Mouse (Mus musculus) small intestine, adult 2 months (tissue): Measurements from ENCODE around the gene Kif24. TPM values are rescaled to one million over a fixed set of nuclear protein-coding genes. Genes with fewer than 3 reads are reported as not detected.
A peak's percentile ranks its signal among the peaks of the same experiment; 100 is the strongest.

Source experiments
- H3K27ac ChIP-seq: fragments of 200-500 bp; 2 replicates; pipeline ENCODE4 v1.5.1; 2012; ENCODE audit warnings: low read depth, low read length, control low read depth, inconsistent platforms; ENCODE audit not compliant: insufficient read depth
- H3K27me3 ChIP-seq: fragments of 200-500 bp; 2 replicates; pipeline ENCODE4 v1.6.1; 2012; ENCODE audit warnings: mild to moderate bottlenecking, moderate library complexity, low read length, inconsistent platforms; ENCODE audit not compliant: control insufficient read depth, insufficient read depth
- H3K36me3 ChIP-seq: fragments of 200-500 bp; 2 replicates; pipeline ENCODE4 v1.6.1; 2012; ENCODE audit warnings: mild to moderate bottlenecking, low read length, control low read depth, inconsistent platforms; ENCODE audit not compliant: control insufficient read depth, insufficient read depth
- H3K4me1 ChIP-seq: fragments of 200-500 bp; 2 replicates; pipeline ENCODE4 v1.6.1; 2012; ENCODE audit warnings: low read length, inconsistent platforms, mixed read lengths; ENCODE audit not compliant: control insufficient read depth, insufficient read depth, insufficient read length
- H3K4me3 ChIP-seq: fragments of 200-500 bp; 2 replicates; pipeline ENCODE4 v1.5.1; 2012; ENCODE audit warnings: low read depth, mild to moderate bottlenecking, control low read depth, inconsistent platforms, low read length, moderate library complexity
- CTCF ChIP-seq: fragments of 200-500 bp; IDR thresholded peaks from 2 replicates; pipeline ENCODE4 v1.5.1; 2012; ENCODE audit warnings: low read depth, mild to moderate bottlenecking, control low read depth, inconsistent platforms, low read length, moderate library complexity, mixed read lengths; ENCODE audit not compliant: insufficient replicate concordance, insufficient read length; ENCODE audit errors: extremely low read depth
- POLR2A ChIP-seq: fragments of 200-500 bp; IDR thresholded peaks from 2 replicates; pipeline ENCODE4 v1.6.1; 2012; ENCODE audit warnings: low read depth, mild to moderate bottlenecking, control low read depth, inconsistent platforms, low read length, moderate library complexity
- WGBS: fragments of 180-500 bp; shearing (Covaris S2); methylation state at CpG from one replicate; pipeline ENCODE4 v1.1.7; 2018; 5-methylcytosine and 5-hydroxymethylcytosine counted together
- polyA plus RNA-seq: library from polyadenylated mRNA; depleted of rRNA; stranded (reverse); fragments of >200 nt; gene quantifications from 2 replicates; pipeline ENCODE4 v1.2.3, GENCODE M21; 2012

Gene Kif24
- polyA plus RNA-seq, 1 experiment: 1.1 TPM

DNA sequence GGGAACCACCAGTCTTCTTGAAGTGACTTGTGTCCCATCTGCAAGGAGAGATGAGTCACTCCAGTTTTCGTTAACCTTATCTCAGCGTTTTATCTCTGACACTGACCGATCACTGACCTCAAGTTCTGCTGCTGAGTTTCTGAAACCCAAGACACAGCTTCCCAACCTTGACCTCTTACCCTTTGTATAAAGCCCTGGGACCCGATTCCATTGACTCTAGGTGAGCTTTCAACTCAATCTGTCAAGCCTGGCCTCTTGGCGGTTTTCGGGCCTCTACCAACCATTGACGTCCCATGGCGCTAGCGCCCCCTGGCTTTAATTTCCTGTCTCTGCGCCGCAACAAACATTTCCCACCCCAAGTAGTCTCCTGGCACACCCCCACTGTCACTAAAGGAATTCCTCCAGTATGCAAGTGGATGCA lies 40.5 kb upstream of the Kif24 start:
- WGBS: 76% methylated on average over 11 of the region's 11 CpGs
- H3K4me1 ChIP-seq: peaks cover 15% of the 10 kb centered on the region; the same call in 1 of the 2 replicates
- H3K4me3 ChIP-seq: no peak overlapping the region
- H3K27me3 ChIP-seq: peaks cover 3% of the 10 kb centered on the region
- H3K27ac ChIP-seq: no peak overlapping the region
- peak; percentile 47; the same call in 1 of the 2 replicates for TF ChIP-seq CTCF
- no peak for TF ChIP-seq POLR2A
- no peaks in the 10 kb centered on the region for H3K36me3 ChIP-seq

DNA sequence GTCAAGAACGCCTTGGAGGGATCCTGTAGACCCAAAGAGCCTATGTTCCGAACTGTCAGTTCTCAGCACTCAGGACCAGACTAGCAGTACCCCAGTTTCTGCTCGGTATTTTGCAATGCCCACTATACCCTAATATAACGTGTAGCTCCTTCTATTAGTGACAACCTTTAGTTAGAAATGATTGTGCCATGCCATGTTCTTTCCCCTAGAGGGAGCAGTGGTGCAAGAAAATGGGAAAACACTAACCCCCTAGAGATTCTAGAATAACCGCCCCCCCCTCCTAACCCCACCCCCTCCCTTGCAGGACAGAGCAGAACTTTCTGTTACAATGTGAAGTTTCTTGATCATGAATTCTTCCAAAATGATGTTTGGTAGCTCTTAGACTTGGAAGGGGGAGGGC lies 39.6 kb upstream of the Kif24 start:
- Histone ChIP-seq H3K27ac (no peak overlapping the region), H3K4me3 (no peak overlapping the region), H3K36me3 (no peaks in the 10 kb centered on the region), H3K27me3 (peaks cover 3% of the 10 kb centered on the region), H3K4me1 (peaks cover 15% of the 10 kb centered on the region; the same call in 1 of the 2 replicates)
- 80% methylated on average over 5 of the region's 5 CpGs for WGBS
- no peak for TF ChIP-seq CTCF
- no peak for TF ChIP-seq POLR2A

DNA sequence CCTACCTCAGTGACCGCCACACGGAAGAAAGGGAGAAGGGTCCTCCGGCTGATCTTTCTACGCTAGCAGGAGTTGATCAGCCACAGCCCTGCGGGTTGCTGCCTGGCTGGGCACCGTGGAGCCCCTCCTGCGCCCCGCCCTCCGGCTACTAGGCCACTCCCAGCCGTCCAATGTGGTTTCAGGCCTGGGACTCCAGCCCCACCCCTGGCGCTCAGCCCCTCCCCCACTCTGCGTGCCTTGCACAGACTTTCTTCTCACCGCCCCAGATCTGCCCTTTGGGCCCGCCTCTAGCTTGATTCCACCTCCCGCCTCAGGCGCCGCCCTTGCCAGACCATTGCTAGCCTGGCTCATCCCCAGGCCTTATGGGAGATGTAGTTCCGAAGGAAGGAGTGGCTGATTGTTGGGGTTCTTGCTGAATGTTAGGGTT lies 38.3 kb upstream of the Kif24 start, which contains the start of gene AI464131:
TSS of gene AI464131 (minus strand) at position 91 of the 427 bp plus-strand sequence.
- Histone ChIP-seq H3K27me3 (peaks cover 3% of the 10 kb centered on the region), H3K27ac (peak within 1 kb of the TSS; percentile 10; the same call in 1 of the 2 replicates), H3K4me3 (peak within 1 kb of the TSS; percentile 67), H3K4me1 (peaks cover 15% of the 10 kb centered on the region), H3K36me3 (peaks cover 13% of the 10 kb centered on the region)
- TF ChIP-seq POLR2A: no peak; the same call in 1 of the 2 replicates
- TF ChIP-seq CTCF: no peak
- 1% methylated on average over 18 of the region's 18 CpGs for WGBS

DNA sequence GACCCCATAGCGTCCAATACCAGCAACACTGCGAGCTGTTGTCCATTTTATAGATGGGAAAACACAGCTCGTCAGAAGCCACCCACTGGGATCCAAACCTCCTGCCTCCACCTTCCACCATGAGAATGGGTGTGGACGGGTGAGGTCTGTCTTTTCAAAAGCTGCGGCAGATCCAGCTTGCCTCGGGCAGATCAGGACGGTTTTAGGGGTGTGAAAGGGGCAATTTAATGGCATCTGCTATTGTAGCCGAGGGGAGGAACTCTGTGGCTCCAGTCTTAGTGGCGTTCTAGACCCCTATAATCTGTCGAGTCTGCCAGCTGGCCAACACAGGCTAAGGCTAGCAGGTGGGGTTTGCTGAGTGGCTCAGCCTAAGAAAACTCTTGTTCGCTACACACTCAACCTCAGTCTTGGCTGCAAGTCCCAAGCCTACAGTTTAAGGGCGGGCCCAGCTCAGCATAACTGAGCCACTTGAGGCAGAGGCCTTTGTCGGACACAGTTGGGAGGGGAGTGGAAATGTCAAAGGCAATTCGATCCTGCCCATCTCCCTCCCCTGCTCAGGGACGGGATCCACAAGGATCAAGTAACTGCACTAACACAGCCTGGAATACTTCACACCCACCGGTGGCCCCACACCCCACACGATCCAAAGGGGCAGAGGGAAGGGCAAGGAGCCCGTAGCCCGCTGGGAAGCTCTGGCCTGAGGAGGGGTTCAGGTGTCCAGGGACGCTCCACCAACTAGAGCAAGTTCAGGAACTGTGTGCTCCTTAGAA lies 37.7 kb upstream of the Kif24 start:
- H3K27ac ChIP-seq: peak overlapping the region; percentile 10; the same call in 1 of the 2 replicates
- WGBS: 6% methylated on average over 20 of the region's 20 CpGs

DNA sequence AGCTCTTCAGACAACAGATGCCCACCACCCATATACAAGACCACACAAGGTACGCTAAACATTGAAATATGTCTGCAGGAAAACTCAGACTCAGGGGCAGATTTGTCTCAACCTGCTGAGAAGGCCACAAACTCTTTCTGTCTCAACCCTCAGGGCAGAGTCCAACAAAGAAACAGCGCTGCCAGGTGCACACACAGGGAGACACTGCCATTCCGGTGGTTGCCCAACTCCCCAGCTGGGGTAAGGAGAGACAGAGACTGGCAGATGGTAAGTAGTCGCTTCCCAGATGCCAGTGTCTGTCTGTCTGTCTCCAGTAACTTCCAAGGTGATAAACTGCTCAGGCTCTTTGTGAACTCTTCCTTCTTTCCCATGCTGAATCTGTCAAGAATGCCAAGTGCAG lies 36.1 kb upstream of the Kif24 start:
- H3K27ac ChIP-seq: 0 out of 2 replicates have a peak overlapping the region, but pooled peaks have one; percentile 4
- TF ChIP-seq POLR2A: no peak
- TF ChIP-seq CTCF: no peak
- peaks cover 17% of the 10 kb centered on the region for H3K4me1 ChIP-seq
- H3K4me3 ChIP-seq: no peak overlapping the region
- 30% methylated on average over 4 of the region's 4 CpGs for WGBS
- H3K36me3 ChIP-seq: peaks cover 19% of the 10 kb centered on the region
- H3K27me3 ChIP-seq: no peaks in the 10 kb centered on the region

More for the DNA sequence above, 37.7 kb upstream of the Kif24 start:
- Histone ChIP-seq H3K36me3 (peaks cover 17% of the 10 kb centered on the region), H3K4me3 (peak overlapping the region; percentile 67), H3K4me1 (peaks cover 18% of the 10 kb centered on the region), H3K27me3 (no peaks in the 10 kb centered on the region)
- TF ChIP-seq CTCF: no peak
- no peak for TF ChIP-seq POLR2A

DNA sequence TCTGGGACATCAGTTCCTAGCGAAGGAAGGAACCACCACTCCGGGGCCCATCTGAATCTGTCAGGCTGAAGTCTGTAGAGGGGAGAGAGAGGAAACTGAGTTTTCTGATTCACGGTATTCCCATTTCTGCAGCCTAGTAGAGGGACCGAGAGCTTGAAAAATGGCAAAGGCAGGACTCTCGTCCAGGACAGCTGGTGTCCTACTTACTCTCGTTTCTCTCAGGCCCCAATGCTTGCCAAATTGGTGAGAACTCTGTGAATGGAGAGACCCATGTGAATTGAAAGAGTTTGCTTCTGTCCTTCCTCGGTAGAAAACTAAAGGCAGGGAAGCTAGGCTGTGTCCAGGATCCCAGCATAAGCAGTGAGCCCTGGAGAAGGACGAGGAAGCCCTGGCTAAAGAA lies 34.9 kb upstream of the Kif24 start:
- H3K27me3 ChIP-seq: no peaks in the 10 kb centered on the region
- H3K36me3 ChIP-seq: peaks cover 19% of the 10 kb centered on the region
- no peak overlapping the region for H3K4me3 ChIP-seq
- TF ChIP-seq CTCF: no peak
- TF ChIP-seq POLR2A: no peak
- 82% methylated on average over 8 of the region's 8 CpGs for WGBS
- H3K4me1 ChIP-seq: peaks cover 21% of the 10 kb centered on the region
- H3K27ac ChIP-seq: no peak overlapping the region

DNA sequence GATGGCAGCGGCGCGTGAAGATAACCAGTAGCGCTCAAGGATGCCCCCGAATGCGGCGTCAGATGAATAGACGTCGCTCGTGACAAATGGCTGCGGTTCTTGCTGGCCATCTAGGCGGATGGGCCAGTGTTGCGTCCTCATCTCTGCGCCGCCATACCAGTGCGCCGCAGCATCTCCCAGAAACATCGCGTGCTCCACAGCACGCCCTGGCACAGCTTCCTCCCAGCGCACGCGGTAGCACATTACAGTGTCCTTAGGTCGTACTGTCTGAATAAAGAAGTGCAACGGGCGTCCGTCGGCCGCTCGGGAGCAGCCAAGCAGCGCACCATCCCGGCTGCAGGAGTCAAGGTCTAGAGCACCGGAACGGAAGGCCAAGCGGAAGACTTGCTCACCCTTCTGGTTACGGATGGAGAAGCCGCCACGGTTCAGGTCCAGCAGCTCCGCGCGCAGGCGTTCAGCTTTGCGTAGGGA lies 34.3 kb upstream of the Kif24 start:
- Histone ChIP-seq H3K27me3 (no peaks in the 10 kb centered on the region), H3K27ac (no peak overlapping the region), H3K4me1 (peaks cover 26% of the 10 kb centered on the region), H3K4me3 (no peak overlapping the region), H3K36me3 (peaks cover 19% of the 10 kb centered on the region)
- TF ChIP-seq POLR2A (no peak), CTCF (no peak)
- 76% methylated on average over 43 of the region's 43 CpGs for WGBS
